Mouse (Mus musculus) midbrain, embryonic 11.5 days (tissue): Measurements from ENCODE around the gene Tmc5. TPM values are rescaled to one million over a fixed set of nuclear protein-coding genes. Genes with fewer than 3 reads are reported as not detected.
A peak's percentile ranks its signal among the peaks of the same experiment; 100 is the strongest.

Experiments used
- ATAC-seq: fragments of 200-750 bp; cut with Nextera tagmentation; 2 replicates; pipeline ENCODE4 v1.8.0; 2017; ENCODE audit warnings: moderate TSS enrichment, moderate library complexity; ENCODE audit not compliant: low FRiP score
- DNase-seq: peaks from one replicate; pipeline ENCODE4 v3.0.0; 2015; ENCODE audit warnings: low spot score; ENCODE audit errors: missing footprints
- H3K27ac ChIP-seq: fragments of 300-500 bp; sonication (generic); 2 replicates; pipeline ENCODE4 v1.5.1; 2014; ENCODE audit warnings: low read depth, low read length
- H3K27me3 ChIP-seq: fragments of 300-500 bp; sonication (generic); 2 replicates; pipeline ENCODE4 v1.6.1; 2014; ENCODE audit warnings: mild to moderate bottlenecking, low read length, moderate library complexity, mixed read lengths; ENCODE audit not compliant: control insufficient read depth, insufficient read depth
- H3K36me3 ChIP-seq: fragments of 300-500 bp; sonication (generic); 2 replicates; pipeline ENCODE4 v1.6.1; 2014; ENCODE audit warnings: mild to moderate bottlenecking, low read length, moderate library complexity, mixed read lengths; ENCODE audit not compliant: control insufficient read depth, insufficient read depth
- H3K4me1 ChIP-seq: fragments of 300-500 bp; sonication (generic); 2 replicates; pipeline ENCODE4 v1.6.1; 2014; ENCODE audit warnings: low read length; ENCODE audit not compliant: control insufficient read depth, insufficient read depth
- H3K4me2 ChIP-seq: fragments of 300-500 bp; sonication (generic); 2 replicates; pipeline ENCODE4 v1.6.1; 2014; ENCODE audit warnings: mild to moderate bottlenecking, moderate library complexity
- H3K4me3 ChIP-seq: fragments of 300-500 bp; sonication (generic); 2 replicates; pipeline ENCODE4 v1.5.1; 2014; ENCODE audit warnings: low read depth, low read length
- H3K9ac ChIP-seq: fragments of 300-500 bp; sonication (generic); 2 replicates; pipeline ENCODE4 v1.6.1; 2014; ENCODE audit warnings: low read length
- H3K9me3 ChIP-seq: fragments of 300-500 bp; sonication (generic); 2 replicates; pipeline ENCODE4 v1.6.1; 2016; ENCODE audit warnings: low read length; ENCODE audit not compliant: control insufficient read depth
- WGBS: fragments of 180-500 bp; shearing (Covaris S2); extraction: QIAGEN DNeasy Blood & Tissue Kit; methylation state at CpG from one replicate; pipeline ENCODE4 v1.1.7; 2014; 5-methylcytosine and 5-hydroxymethylcytosine counted together
- polyA plus RNA-seq: library from polyadenylated mRNA; unstranded; fragments of >200 nt; fragmentation: Nextera tagmentation; extraction: Ambion mirVana; gene quantifications from 2 replicates; pipeline ENCODE4 v1.2.1, GENCODE M21; 2014

Gene Tmc5
- polyA plus RNA-seq, 1 experiment from 2014 or later, result 0.19 TPM

DNA sequence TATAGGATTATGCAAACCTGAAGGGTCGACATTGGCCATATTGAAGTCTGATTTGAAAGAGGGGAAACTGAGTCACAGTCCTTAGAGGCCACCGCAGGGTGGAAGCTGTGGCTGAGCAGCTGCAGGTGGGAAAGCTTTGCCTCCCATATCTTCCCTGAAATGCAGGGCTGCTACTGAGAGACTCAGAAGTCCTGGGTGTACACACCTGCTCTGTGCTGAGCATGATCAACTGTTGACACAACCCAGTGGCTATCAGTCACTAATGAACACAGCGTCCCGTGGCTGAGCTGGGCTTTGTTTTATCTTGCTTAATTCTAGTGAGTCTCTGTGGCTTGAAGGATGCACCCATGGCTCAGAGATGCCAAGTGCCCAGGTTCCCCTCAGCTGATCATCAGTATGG lies 53.0 kb downstream of the Tmc5 start:
- ATAC-seq, result no peak
- 86% methylated on average over 4 of the region's 4 CpGs for WGBS
- no peaks in the 10 kb centered on the region for H3K4me1 ChIP-seq

DNA sequence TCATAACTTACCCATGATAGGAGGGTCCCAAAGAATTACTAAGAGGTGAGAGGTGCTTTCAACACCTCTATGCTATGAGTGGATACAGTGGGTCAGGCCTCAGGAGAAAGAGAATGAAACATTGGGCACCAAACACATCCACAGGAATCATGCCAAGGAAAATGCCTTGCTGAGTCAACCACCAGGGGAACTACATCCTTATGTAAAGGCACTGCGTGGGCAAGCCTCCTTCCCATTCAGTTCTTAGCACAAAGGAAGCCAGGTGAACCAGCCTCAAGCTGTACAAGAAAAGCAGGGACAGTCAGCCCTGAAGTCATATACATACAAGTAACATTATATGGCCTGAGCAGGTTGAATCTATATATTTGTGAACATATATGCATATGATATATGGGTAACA lies 53.8 kb downstream of the Tmc5 start:
- Histone ChIP-seq H3K4me1 (no peaks in the 10 kb centered on the region), H3K36me3 (no peaks in the 10 kb centered on the region), H3K27ac (no peak overlapping the region), H3K9ac (no peak overlapping the region), H3K4me2 (no peak overlapping the region), H3K27me3 (no peaks in the 10 kb centered on the region), H3K9me3 (no peaks in the 10 kb centered on the region), H3K4me3 (no peak overlapping the region)
- no peak for DNase-seq
- ATAC-seq, result no peak
- 97% methylated on average over 1 of the region's 1 CpGs for WGBS

More for the DNA sequence above, 53.0 kb downstream of the Tmc5 start:
- H3K27ac ChIP-seq, result no peak overlapping the region
- no peak overlapping the region for H3K9ac ChIP-seq
- no peaks in the 10 kb centered on the region for H3K27me3 ChIP-seq
- H3K36me3 ChIP-seq, result no peaks in the 10 kb centered on the region
- DNase-seq, result no peak
- H3K4me2 ChIP-seq, result no peak overlapping the region
- no peak overlapping the region for H3K4me3 ChIP-seq
- no peaks in the 10 kb centered on the region for H3K9me3 ChIP-seq

DNA sequence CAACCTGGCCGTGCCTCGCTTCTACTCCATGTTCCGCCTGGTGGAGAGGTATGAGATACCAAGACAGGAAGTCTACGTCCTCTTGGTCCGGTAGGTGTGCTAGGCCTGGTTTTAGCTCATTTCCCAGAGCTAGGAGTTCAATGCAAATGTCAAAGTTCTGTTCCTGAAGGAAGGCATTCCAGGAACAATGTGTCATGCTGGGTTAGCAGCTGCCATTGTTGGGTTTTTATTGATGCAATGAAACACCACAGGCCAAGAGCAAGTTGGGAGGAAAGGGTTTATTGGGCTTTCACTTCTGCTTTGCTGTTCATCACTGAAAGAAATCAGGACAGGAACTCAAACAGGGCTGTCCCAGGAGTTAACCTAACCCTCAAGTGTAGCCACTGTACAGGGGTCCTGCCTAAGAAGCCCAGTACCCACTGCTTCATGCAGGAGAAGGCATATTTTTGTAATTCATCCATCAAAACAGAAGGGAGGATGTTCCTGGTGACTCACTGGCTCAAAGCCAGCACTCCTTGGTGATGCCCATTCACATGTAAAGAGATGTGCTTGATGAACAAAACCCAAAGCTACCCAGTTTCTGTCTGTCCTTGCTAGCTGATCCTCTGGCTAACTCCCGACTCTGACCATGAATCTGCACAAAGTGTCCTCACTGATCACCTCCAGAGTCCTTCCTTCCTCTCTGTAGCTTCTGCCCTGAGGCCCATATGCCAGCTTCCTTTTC lies 55.6 kb downstream of the Tmc5 start:
- 83% methylated on average over 6 of the region's 6 CpGs for WGBS
- ATAC-seq, result no peak
- H3K36me3 ChIP-seq, result no peaks in the 10 kb centered on the region

DNA sequence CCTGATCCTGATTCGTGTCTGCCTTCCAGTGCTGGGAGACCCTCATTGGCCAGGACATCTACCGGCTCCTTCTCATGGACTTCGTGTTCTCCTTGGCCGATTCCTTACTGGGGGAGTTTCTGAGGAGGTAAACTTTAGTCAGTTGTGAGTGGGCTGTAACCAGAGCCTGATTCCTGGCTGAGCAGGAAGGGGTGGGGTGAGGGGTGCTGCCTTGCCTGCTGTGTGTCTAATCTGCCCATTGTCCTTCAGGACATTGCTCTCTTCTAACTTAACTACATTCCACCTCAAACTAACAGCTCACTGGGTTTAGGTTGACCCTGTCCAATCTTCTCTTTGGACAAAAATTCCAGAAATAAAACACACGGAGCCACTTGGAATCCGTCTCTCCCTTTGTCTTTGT lies 59.6 kb downstream of the Tmc5 start:
- DNase-seq (no peak), ATAC-seq (no peak)
- Histone ChIP-seq H3K27me3 (no peaks in the 10 kb centered on the region), H3K4me1 (peaks cover 3% of the 10 kb centered on the region; the same call in 1 of the 2 replicates), H3K4me2 (no peak overlapping the region), H3K36me3 (no peaks in the 10 kb centered on the region), H3K9me3 (no peaks in the 10 kb centered on the region), H3K27ac (no peak overlapping the region), H3K9ac (no peak overlapping the region), H3K4me3 (no peak overlapping the region)
- WGBS, result 21% methylated on average over 6 of the region's 6 CpGs

More for the DNA sequence above, 55.6 kb downstream of the Tmc5 start:
- H3K4me2 ChIP-seq, result no peak overlapping the region
- H3K4me3 ChIP-seq, result no peak overlapping the region
- H3K9ac ChIP-seq, result no peak overlapping the region
- H3K9me3 ChIP-seq, result no peaks in the 10 kb centered on the region
- no peak overlapping the region for H3K27ac ChIP-seq
- no peak for DNase-seq
- peaks cover 3% of the 10 kb centered on the region; the same call in 1 of the 2 replicates for H3K4me1 ChIP-seq
- no peaks in the 10 kb centered on the region for H3K27me3 ChIP-seq

DNA sequence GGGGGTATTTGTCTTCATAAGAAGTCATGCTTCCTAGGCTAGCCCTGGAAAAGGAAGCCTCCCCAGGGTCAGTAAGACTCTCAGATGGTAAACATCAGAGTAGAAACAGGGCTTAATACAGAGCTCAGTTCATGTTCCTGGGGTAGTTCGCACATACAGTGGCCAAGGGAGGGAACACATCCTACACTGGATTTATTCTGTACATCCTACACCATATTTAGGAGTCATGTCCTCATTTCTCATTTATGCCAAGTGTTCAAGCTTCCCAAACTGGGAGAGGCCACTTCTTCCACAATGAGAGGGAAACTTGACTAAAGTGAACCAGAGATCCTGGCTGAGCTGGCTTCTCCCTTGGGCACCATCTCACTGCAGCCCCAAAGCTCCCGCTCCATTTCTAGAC lies 70.7 kb downstream of the Tmc5 start:
- Histone ChIP-seq H3K27ac (no peak overlapping the region), H3K4me2 (no peak overlapping the region), H3K9me3 (peaks cover 3% of the 10 kb centered on the region), H3K27me3 (no peaks in the 10 kb centered on the region), H3K36me3 (no peaks in the 10 kb centered on the region), H3K9ac (no peak overlapping the region), H3K4me3 (no peak overlapping the region), H3K4me1 (no peaks in the 10 kb centered on the region)
- DNase-seq, result no peak
- ATAC-seq, result no peak
- WGBS, result 95% methylated on average over 2 of the region's 2 CpGs

DNA sequence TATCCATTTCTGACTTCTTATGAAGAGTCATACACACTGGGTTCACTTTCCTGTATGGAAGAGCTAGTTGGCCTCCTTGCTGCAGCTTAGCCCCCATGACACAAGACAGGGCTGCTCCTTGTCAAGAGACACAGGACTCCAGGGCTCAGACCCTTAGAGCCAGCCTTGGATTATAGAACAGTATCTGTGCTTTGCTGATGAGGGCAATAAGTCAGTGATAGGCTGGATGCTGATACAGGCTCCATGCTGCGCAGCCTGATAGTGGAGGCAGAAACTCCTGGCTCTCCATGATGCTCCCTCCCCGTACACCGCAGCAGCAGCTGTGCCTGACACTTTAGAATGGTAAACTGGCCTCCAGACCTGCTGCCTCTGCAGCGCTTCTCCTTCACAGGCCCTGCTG lies 73.0 kb downstream of the Tmc5 start:
- no peak overlapping the region for H3K4me2 ChIP-seq
- no peaks in the 10 kb centered on the region for H3K4me1 ChIP-seq
- ATAC-seq, result no peak
- no peak overlapping the region for H3K9ac ChIP-seq
- WGBS, result 81% methylated on average over 4 of the region's 4 CpGs
- H3K36me3 ChIP-seq, result no peaks in the 10 kb centered on the region
- no peak overlapping the region for H3K27ac ChIP-seq
- no peak for DNase-seq
- no peaks in the 10 kb centered on the region for H3K9me3 ChIP-seq
- no peak overlapping the region for H3K4me3 ChIP-seq
- H3K27me3 ChIP-seq, result no peaks in the 10 kb centered on the region

DNA sequence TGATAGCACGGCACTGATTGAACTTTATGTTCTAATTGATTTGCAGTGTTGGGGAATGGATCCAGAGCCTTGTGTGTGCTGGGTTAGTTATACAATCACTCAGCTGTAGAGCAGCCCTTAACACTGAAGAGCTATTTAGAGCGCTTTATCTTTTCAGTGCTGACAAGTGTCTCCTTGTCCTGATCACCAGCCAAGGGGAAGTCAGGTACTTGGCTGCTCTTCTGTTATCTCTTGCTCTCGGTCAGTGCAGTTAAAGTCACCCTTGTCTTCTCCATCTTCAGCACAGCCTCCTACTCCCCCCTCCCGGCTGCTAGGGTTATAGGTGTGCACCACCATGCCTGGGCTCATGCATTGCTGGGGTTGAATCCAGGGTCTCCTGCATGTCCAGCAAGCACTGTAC lies 79.7 kb downstream of the Tmc5 start:
- H3K36me3 ChIP-seq, result no peaks in the 10 kb centered on the region
- no peak for DNase-seq
- no peak for ATAC-seq
- no peaks in the 10 kb centered on the region for H3K27me3 ChIP-seq
- H3K27ac ChIP-seq, result no peak overlapping the region
- H3K4me3 ChIP-seq, result no peak overlapping the region
- H3K4me1 ChIP-seq, result no peaks in the 10 kb centered on the region
- no peak overlapping the region for H3K9ac ChIP-seq
- no peaks in the 10 kb centered on the region for H3K9me3 ChIP-seq
- no peak overlapping the region for H3K4me2 ChIP-seq
- 86% methylated on average over 4 of the region's 4 CpGs for WGBS

DNA sequence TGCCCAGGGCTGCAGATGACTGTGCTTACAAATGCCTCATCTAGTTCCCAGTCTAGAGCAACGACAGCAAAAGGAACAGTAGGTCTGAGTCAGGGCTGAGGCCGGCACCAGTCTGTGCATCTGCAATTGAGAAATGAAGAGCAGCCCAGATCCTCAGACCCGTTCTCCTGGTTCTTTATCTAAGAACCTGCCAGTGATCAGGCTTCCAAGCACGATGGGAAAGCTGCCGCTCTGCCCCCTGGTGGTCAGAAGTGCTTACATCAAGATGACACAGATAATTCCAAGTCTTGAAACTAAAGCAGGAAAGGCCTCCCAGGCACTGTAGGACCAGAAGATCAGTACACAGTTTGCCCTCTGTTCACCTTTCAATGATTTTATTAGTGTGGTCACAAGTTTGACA lies 91.1 kb downstream of the Tmc5 start:
- Histone ChIP-seq H3K27ac (no peak overlapping the region), H3K4me1 (no peaks in the 10 kb centered on the region), H3K9ac (no peak overlapping the region), H3K27me3 (no peaks in the 10 kb centered on the region), H3K9me3 (no peaks in the 10 kb centered on the region), H3K36me3 (peaks cover 18% of the 10 kb centered on the region; the same call in 1 of the 2 replicates), H3K4me2 (no peak overlapping the region), H3K4me3 (no peak overlapping the region)
- DNase-seq, result peak; percentile 99
- ATAC-seq, result peak; percentile 73
- 23% methylated on average over 5 of the region's 5 CpGs for WGBS

DNA sequence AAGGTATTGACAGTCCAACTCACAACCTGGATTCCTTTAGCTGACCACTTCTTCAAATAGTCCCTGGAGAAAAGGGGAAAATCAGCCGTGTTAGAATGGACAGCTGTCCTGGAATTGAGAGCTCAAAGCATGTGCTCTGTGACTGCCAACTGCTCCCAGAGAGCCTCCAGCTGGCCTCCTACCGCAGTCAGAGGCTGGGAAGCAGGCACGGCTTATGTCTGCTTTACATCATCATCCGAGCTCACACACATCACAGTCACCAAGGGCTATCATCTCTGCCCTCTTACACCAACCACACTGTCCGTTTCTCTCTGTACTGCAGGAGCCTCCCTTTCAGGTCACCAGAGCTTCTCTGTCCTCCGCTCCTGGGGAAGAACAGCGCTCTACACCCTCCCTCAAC lies 92.0 kb downstream of the Tmc5 start:
- H3K9me3 ChIP-seq, result no peaks in the 10 kb centered on the region
- H3K36me3 ChIP-seq, result peaks cover 18% of the 10 kb centered on the region; the same call in 1 of the 2 replicates
- 90% methylated on average over 7 of the region's 7 CpGs for WGBS
- H3K9ac ChIP-seq, result no peak overlapping the region
- no peak for ATAC-seq
- H3K4me1 ChIP-seq, result no peaks in the 10 kb centered on the region
- no peak for DNase-seq
- H3K4me3 ChIP-seq, result no peak overlapping the region
- no peak overlapping the region for H3K27ac ChIP-seq
- H3K4me2 ChIP-seq, result no peak overlapping the region
- no peaks in the 10 kb centered on the region for H3K27me3 ChIP-seq
